Mouse (Mus musculus) liver, embryonic 11.5 days (tissue): ENCODE results near the gene Pbx1. TPM values are rescaled to one million over a fixed set of nuclear protein-coding genes. Genes with fewer than 3 reads are reported as not detected.
A peak's percentile ranks its signal among the peaks of the same experiment; 100 is the strongest.

Source experiments
- ATAC-seq: fragments of 200-750 bp; cut with Nextera tagmentation; replicated peaks from 2 replicates; pipeline ENCODE4 v1.8.0; 2017; ENCODE audit warnings: moderate number of reproducible peaks, mild to moderate bottlenecking, moderate TSS enrichment, moderate library complexity; ENCODE audit not compliant: low FRiP score
- DNase-seq: peaks from one replicate; pipeline ENCODE4 v3.0.0-alpha.2; 2017; ENCODE audit warnings: low spot score
- H3K27ac ChIP-seq: fragments of 300-500 bp; sonication (generic); 2 replicates; pipeline ENCODE4 v1.5.1; 2014; ENCODE audit warnings: mild to moderate bottlenecking, low read depth, low read length, control low read depth
- H3K27me3 ChIP-seq: fragments of 300-500 bp; sonication (generic); replicated peaks from 2 replicates; pipeline ENCODE4 v1.6.1; 2014; ENCODE audit warnings: low read length, mixed read lengths; ENCODE audit not compliant: control insufficient read depth, insufficient read depth
- H3K36me3 ChIP-seq: fragments of 300-500 bp; sonication (generic); 2 replicates; pipeline ENCODE4 v1.6.1; 2014; ENCODE audit warnings: mild to moderate bottlenecking, low read length, moderate library complexity, mixed read lengths; ENCODE audit not compliant: control insufficient read depth, insufficient read depth
- H3K4me1 ChIP-seq: fragments of 300-500 bp; sonication (generic); replicated peaks from 2 replicates; pipeline ENCODE4 v1.6.1; 2014; ENCODE audit warnings: low read length, mixed read lengths; ENCODE audit not compliant: control insufficient read depth, insufficient read depth
- H3K4me2 ChIP-seq: fragments of 300-500 bp; sonication (generic); 2 replicates; pipeline ENCODE4 v1.6.1; 2014; ENCODE audit warnings: mild to moderate bottlenecking, control low read depth, moderate library complexity
- H3K4me3 ChIP-seq: fragments of 300-500 bp; sonication (generic); 2 replicates; pipeline ENCODE4 v1.5.1; 2014; ENCODE audit warnings: low read depth, low read length, control low read depth
- H3K9ac ChIP-seq: fragments of 300-500 bp; sonication (generic); 2 replicates; pipeline ENCODE4 v1.6.1; 2014; ENCODE audit warnings: low read depth, low read length, control low read depth
- H3K9me3 ChIP-seq: fragments of 300-500 bp; sonication (generic); 2 replicates; pipeline ENCODE4 v1.6.1; 2016; ENCODE audit warnings: low read length, inconsistent platforms, mixed read lengths; ENCODE audit not compliant: control insufficient read depth
- WGBS: fragments of 180-500 bp; shearing (Covaris S2); extraction: QIAGEN DNeasy Blood & Tissue Kit; methylation state at CpG from one replicate; pipeline ENCODE4 v1.1.7; 2014; 5-methylcytosine and 5-hydroxymethylcytosine counted together
- polyA plus RNA-seq: library from polyadenylated mRNA; unstranded; fragments of >200 nt; fragmentation: Nextera tagmentation; extraction: Ambion mirVana; gene quantifications from 2 replicates; pipeline ENCODE4 v1.2.1, GENCODE M21; 2014

Gene Pbx1
- polyA plus RNA-seq, 1 experiment from 2014 or later: 17.0 TPM

DNA sequence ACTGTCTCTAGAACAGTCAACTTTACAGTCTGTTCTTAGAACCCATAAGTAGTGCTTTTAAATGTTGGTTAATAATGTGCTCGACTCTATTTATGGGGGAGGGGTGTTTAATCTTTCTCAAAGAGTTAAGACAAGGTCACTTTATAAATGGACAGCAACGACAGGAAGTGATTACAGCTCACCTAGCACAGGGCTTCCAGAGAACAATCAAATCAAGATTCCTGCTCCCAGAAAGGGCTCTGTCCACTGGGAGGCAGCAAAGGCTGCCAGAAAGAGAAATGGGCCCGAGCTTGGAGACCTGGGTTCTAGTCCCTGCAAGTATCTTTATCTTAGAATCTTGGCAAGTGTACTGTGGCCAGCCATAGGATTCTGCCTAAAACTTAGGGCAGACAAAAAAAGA, 55.7 kb downstream of the Pbx1 start:
- H3K4me1 ChIP-seq: no peaks in the 10 kb centered on the region; the same call in 1 of the 2 replicates
- no peak overlapping the region for H3K4me3 ChIP-seq
- no peaks in the 10 kb centered on the region for H3K36me3 ChIP-seq
- H3K4me2 ChIP-seq: no peak overlapping the region
- WGBS: 46% methylated on average over 3 of the region's 3 CpGs
- H3K27me3 ChIP-seq: no peaks in the 10 kb centered on the region
- no peak for ATAC-seq
- H3K9me3 ChIP-seq: no peaks in the 10 kb centered on the region
- no peak overlapping the region for H3K27ac ChIP-seq
- DNase-seq: no peak
- no peak overlapping the region for H3K9ac ChIP-seq

DNA sequence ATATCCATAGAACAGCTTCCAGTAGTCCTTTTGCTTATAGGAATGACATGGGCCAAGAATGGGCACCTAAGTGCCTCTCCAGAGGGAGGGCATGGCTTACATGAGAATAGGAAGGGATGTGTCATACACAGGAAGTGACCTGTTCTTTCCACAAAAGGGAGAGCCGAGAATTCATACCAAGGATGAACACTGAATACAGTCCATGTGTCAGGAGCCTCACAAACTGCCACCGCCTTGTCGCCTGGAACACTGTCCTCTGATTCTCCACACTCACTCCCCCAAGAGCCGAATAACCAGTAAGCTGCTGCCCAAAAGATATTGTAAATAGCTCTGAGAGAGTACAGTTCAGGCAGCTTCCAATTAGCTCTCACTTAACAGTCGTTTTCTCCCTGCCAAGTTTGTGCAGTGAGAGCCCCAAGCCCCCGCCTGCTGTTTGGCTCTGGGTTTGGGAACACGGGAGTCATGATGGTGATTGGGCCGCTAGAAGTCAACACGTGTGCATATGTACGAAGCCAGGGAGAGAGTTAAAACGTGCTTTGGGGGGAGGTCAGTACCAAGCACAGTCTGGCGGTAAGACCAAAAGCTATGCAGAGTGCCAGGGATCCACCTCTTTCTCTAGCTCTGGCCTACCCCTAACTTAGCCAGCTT, 57.0 kb downstream of the Pbx1 start:
- WGBS: 83% methylated on average over 12 of the region's 12 CpGs
- ATAC-seq: no peak
- no peak overlapping the region for H3K9ac ChIP-seq

DNA sequence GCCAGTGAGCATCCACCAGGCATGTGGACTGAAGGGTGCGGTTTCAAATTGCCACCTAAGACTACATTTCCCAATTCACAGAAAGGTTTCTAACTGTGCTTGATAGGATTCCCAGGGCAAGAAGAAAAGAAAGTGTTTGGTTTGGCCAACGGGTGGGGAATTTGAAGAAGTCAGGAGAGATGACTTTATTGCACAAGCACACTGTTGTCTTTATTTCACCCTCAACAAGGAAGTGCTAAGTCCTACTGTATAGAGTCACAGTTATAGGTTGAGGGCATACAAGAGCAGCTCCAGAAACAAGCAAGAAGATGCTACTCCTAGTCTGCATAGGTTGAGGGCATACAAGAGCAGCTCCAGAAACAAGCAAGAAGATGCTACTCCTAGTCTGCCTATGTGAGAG, 60.0 kb downstream of the Pbx1 start:
- no peak overlapping the region for H3K27ac ChIP-seq
- H3K27me3 ChIP-seq: no peaks in the 10 kb centered on the region
- H3K4me1 ChIP-seq: no peaks in the 10 kb centered on the region
- DNase-seq (no peak), ATAC-seq (no peak)
- no peaks in the 10 kb centered on the region for H3K9me3 ChIP-seq
- no peaks in the 10 kb centered on the region for H3K36me3 ChIP-seq
- no peak overlapping the region for H3K9ac ChIP-seq
- no peak overlapping the region for H3K4me2 ChIP-seq
- no peak overlapping the region for H3K4me3 ChIP-seq
- 77% methylated on average over 2 of the region's 2 CpGs for WGBS

More for the DNA sequence above, 57.0 kb downstream of the Pbx1 start:
- Histone ChIP-seq H3K4me1 (no peaks in the 10 kb centered on the region), H3K27me3 (no peaks in the 10 kb centered on the region), H3K9me3 (no peaks in the 10 kb centered on the region), H3K4me3 (no peak overlapping the region), H3K36me3 (no peaks in the 10 kb centered on the region), H3K4me2 (no peak overlapping the region), H3K27ac (no peak overlapping the region)
- DNase-seq: no peak

DNA sequence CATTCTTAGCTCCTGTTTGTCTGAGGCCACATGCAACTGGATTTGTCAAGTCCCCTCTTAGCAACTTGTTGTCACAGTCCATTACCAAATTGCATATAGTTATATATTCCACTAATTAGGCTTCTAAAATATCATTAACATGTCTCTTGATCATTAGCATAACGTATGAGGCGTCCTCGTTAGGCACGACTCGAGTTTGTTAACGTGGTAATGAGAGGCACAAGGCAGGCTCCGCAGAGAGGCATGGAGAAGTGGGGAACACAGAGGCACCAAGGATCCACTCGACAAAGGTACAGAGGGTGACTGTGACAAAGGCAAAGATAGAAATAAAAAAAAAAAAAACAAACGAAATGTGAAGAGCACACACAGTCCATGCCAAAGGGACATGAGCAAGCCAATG, 61.1 kb downstream of the Pbx1 start:
- Histone ChIP-seq H3K36me3 (no peaks in the 10 kb centered on the region), H3K27me3 (no peaks in the 10 kb centered on the region), H3K9ac (no peak overlapping the region), H3K4me3 (no peak overlapping the region), H3K27ac (no peak overlapping the region), H3K4me1 (no peaks in the 10 kb centered on the region), H3K9me3 (no peaks in the 10 kb centered on the region), H3K4me2 (no peak overlapping the region)
- ATAC-seq (no peak), DNase-seq (no peak)
- 89% methylated on average over 9 of the region's 9 CpGs for WGBS

DNA sequence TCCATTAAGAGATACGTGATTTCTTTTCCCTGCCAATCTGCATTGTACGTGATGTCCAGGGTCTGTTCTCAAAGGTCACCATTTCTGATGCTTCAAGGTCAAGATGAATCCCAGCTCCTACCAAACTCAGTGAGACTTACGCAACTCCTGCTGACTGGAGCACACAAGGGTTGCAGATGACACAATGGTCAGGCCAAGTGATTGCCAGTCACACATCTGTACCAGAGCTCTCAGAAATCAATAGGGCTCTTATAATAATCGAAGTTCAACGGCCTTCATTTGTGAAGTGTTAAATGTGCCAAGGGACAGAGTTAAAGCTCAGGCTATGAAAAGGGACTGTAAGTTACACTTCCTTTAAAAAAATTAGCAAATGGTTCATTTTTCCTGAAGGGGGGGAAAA, 65.8 kb downstream of the Pbx1 start:
- H3K4me1 ChIP-seq: no peaks in the 10 kb centered on the region
- 90% methylated on average over 5 of the region's 5 CpGs for WGBS
- no peak overlapping the region for H3K9ac ChIP-seq
- no peak for ATAC-seq
- no peaks in the 10 kb centered on the region for H3K9me3 ChIP-seq
- H3K4me3 ChIP-seq: no peak overlapping the region
- H3K27me3 ChIP-seq: no peaks in the 10 kb centered on the region
- H3K27ac ChIP-seq: no peak overlapping the region
- no peak for DNase-seq
- H3K4me2 ChIP-seq: no peak overlapping the region
- peaks cover 3% of the 10 kb centered on the region; the same call in 1 of the 2 replicates for H3K36me3 ChIP-seq

DNA sequence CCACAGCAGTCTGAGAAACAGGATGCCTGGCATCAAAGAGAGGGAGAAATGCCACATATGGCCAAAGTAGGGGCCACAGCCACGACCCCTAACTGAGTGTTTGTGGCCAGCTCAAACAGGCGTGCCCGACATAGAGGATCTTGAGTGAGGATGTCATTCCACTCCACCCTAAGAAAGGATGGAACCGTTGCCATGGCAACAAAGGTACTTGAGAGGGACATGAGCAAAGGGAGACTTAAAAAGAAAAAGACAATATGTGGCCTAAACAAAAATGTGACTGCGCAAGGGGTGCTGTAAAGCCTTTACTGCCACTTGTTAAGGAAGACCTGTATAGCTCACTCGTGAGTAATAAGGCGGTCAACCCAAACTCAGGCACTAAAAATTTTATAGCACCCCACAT, 67.7 kb downstream of the Pbx1 start:
- WGBS: 85% methylated on average over 7 of the region's 7 CpGs
- no peaks in the 10 kb centered on the region for H3K27me3 ChIP-seq
- H3K27ac ChIP-seq: no peak overlapping the region

DNA sequence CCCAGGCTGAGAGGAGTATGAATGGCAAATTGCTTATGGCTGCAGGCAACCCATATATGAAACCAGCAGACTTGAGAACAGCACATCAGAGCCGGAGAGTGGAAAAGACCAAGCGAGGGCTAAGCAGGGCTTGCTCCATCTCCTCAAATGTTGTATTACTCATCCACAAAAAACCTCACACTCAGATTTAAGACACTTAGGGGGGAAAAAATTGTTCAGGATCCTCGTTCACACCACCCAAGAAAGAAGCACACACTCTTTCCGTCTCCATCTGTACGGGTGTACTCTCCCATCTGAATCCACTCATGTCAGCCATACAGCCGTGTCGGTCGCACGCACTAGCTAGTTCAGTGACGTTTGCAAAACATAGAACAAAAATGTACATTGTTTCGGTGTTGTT, 69.0 kb downstream of the Pbx1 start:
- ATAC-seq (no peak), DNase-seq (no peak)
- peaks cover 3% of the 10 kb centered on the region; the same call in 1 of the 2 replicates for H3K36me3 ChIP-seq
- no peak overlapping the region for H3K27ac ChIP-seq
- no peak overlapping the region for H3K9ac ChIP-seq
- no peak overlapping the region for H3K4me2 ChIP-seq
- 92% methylated on average over 11 of the region's 11 CpGs for WGBS
- peaks cover 3% of the 10 kb centered on the region; the same call in 1 of the 2 replicates for H3K4me1 ChIP-seq
- no peak overlapping the region for H3K4me3 ChIP-seq
- no peaks in the 10 kb centered on the region for H3K27me3 ChIP-seq
- no peaks in the 10 kb centered on the region for H3K9me3 ChIP-seq

More for the DNA sequence above, 67.7 kb downstream of the Pbx1 start:
- H3K9ac ChIP-seq: no peak overlapping the region
- no peak overlapping the region for H3K4me2 ChIP-seq
- H3K9me3 ChIP-seq: no peaks in the 10 kb centered on the region
- H3K4me3 ChIP-seq: no peak overlapping the region
- H3K4me1 ChIP-seq: no peaks in the 10 kb centered on the region
- ATAC-seq (no peak), DNase-seq (no peak)
- H3K36me3 ChIP-seq: peaks cover 3% of the 10 kb centered on the region; the same call in 1 of the 2 replicates

DNA sequence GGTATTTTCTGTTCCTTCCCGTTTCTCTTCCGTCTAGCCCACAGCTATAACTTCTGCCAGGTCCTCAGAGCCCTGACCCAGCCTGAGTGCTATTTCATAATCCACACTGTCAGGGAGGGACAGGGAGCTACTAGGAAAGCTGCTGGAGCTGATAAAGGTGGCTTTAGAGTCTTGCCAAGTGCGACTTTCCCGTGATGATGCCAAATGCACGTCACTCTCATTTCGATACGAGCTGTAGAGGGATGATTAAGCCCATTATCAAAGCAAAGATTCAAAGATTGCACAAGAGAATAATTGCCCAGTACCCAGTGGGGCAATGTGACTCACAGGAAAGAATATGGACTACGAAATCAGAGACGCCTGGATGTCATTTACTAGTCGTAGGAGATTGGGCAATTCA, 69.6 kb downstream of the Pbx1 start:
- H3K27ac ChIP-seq: no peak overlapping the region
- no peaks in the 10 kb centered on the region for H3K27me3 ChIP-seq
- H3K9me3 ChIP-seq: no peaks in the 10 kb centered on the region
- H3K4me1 ChIP-seq: peaks cover 7% of the 10 kb centered on the region
- DNase-seq: no peak
- H3K9ac ChIP-seq: no peak overlapping the region
- H3K36me3 ChIP-seq: peaks cover 3% of the 10 kb centered on the region; the same call in 1 of the 2 replicates
- peak; percentile 6; the same call in 1 of the 2 replicates for ATAC-seq
- no peak overlapping the region for H3K4me2 ChIP-seq
- H3K4me3 ChIP-seq: no peak overlapping the region
- WGBS: 56% methylated on average over 10 of the region's 10 CpGs
